Mouse (Mus musculus): ENCODE data around the gene Gm498. TPM values are rescaled to one million over a fixed set of nuclear protein-coding genes. Genes with fewer than 3 reads are reported as not detected.

The Gm498 gene
- not detected for total RNA-seq (2023)

DNA sequence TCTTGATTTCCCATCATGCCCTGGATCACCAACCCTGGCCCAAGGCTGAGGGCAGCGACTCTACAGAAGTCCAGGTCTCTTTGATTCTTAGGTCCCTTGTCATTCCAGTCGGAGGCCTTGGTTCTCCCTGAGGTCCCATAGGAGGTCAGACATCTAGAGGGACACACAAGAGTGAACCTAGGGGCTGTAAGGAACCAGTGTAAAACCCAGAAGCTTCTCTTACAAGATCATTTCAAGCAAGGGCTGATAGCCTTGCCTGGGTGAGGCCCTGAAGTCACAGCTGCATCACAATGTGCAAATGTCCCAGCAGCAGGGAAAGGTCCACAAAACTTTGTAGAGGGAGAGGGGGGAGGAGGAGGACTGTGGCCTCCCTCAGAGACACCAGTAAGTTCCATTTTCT, at the start of gene Gm498:
Gm498 (plus strand) TSS at position 301 of the 400 bp plus-strand sequence.

DNA sequence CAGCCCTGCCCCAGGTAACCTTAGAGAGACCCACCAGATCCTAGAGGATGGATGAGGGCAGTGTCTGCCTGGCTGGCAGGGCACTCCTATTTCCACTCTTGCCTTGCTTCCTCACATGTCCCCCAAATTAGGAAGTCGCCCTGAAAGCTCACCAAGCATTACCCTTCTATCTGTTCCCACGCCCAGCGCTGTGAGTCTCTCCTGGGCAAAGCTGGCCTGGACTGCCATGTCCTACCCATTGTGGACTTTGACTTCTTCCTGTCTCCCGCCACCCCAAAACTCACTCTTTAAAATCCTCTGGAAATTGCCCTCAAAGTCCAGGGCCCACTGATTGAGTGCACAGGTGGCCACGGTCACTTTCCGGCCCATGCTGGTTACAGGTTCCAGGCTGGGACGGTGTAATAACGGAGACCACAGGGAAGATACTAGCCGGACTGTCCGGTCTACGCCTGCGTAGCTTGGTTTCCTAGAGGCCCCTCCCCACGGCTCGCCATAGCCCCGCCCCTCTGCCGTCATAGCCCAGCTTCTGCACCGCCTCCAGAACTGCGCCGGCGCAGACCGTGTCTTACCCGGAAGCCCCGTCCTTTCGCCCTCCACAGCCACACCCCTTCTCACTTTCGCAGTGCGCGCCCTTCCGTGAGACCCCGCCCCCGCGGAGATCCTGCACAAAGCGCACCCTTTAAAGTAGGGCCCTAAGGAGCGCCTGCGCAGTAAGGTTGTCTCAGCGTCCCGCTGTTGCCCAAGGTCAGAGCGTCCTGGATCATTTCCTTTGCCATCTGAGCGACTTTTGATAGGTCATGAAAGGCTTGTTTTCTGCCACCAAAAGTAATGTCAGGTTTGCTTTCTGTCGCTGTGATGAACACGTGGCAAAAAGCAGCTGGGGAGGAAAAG, 44.0 kb upstream of the Gm498 start, which contains the start of the genes Nadsyn1 and Dhcr7:
Nadsyn1 (minus strand) TSS at position 475 of the 891 bp plus-strand sequence.
Dhcr7 (plus strand) TSS at position 771 of the 891 bp plus-strand sequence.

Other genes starting within 250 kb of the Gm498 start
- gene Tnfrsf26, start 238.1 kb upstream of the Gm498 start, total RNA-seq (2023), result 10 to 100 TPM in 1 of 2 experiments, 1 to 10 TPM in 1; 7.1 to 10.4 TPM
- gene Tnfrsf22, start 217.2 kb upstream of the Gm498 start, total RNA-seq (2023), result 1 to 10 TPM; 5.5 to 7.2 TPM
- 1 to 10 TPM in 1 of 2 experiments, not detected in 1; 1.4 TPM for gene Tnfrsf23, start 181.0 kb upstream of the Gm498 start, total RNA-seq (2023)
- 10 to 100 TPM; 40.4 to 46.4 TPM for gene Osbpl5, start 109.9 kb upstream of the Gm498 start, total RNA-seq (2023)
- not detected for gene Mrgprg, start 99.8 kb upstream of the Gm498 start, total RNA-seq (2023)
- gene Mrgpre, start 82.3 kb upstream of the Gm498 start, total RNA-seq (2023), result 10 to 100 TPM; 13.3 to 14.6 TPM
- 10 to 100 TPM; 24.3 to 26.3 TPM for gene Nadsyn1, start 44.0 kb upstream of the Gm498 start, total RNA-seq (2023)
- 10 to 100 TPM; 20.4 to 23.3 TPM for gene Dhcr7, start 43.7 kb upstream of the Gm498 start, total RNA-seq (2023)
- 1 to 10 TPM in 1 of 2 experiments, under 1 TPM in 1; 0.65 to 1.1 TPM for gene Shank2, start 135.1 kb downstream of the Gm498 start, total RNA-seq (2023)

Data from B cell, adult 67 days (primary cell).